Mouse (Mus musculus): ENCODE measurements at regions not wholly inside any gene's neighbourhood (a gene's known extent, or its start where the extent isn't known, plus 50 kb on each side); places are given as distances from the start of the nearest gene placed in this dataset.
A peak's percentile ranks its signal among the peaks of the same experiment; 100 is the strongest.

DNA sequence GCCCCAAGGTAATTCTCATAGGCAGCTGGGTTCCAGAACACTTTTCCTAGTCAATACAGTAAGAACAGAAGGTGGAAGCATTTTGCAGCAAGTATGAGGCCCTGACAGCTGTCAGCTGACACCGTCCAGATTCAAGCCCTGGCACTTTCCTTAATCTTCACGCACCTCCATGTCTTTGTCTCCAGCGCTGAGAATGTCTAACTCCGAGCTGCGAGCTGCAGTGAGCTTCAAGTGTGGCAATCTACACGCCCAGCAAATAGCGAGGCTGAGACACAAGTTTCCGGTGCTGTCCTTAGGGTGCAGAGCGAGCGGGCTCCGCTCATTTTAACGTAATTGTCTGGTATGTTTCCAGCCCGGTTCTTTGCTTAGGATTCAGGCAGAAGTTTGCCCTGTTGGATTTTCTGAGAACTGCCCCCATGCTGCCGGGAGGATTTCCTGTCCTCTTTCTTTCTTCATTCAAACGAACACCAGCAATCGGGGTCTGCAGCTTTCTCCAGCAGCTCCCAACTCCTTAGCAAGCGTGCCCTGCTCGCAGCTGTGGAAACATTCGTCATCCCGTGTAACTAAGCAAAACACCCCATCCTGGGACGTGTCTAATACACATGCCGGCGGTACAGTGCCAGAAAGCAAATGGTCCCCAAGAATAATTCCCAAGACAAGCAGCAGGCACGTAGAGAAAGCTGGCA lies 54.5 kb downstream of the Irx3 start:
- ATAC-seq (replicated peaks; ENCODE audit: low FRiP score): no peak
- Histone ChIP-seq H3K4me3 (replicated peaks) (no peak overlapping the region), H3K4me2 (peak overlapping the region; percentile 34; the same call in 1 of the 2 replicates), H3K36me3 (no peaks in the 10 kb centered on the region), H3K4me1 (peaks cover 19% of the 10 kb centered on the region), H3K9me3 (replicated peaks) (no peaks in the 10 kb centered on the region), H3K9ac (no peak overlapping the region), H3K27me3 (0 out of 2 replicates have a peak, but pooled peaks cover 16% of the 10 kb centered on the region), H3K27ac (0 out of 2 replicates have a peak overlapping the region, but pooled peaks have one; percentile 18)
- WGBS: 44% methylated on average over 24 of the region's 24 CpGs

- H3K4me2 ChIP-seq: no peak overlapping the region
- H3K4me1 ChIP-seq: no peaks in the 10 kb centered on the region
- H3K9ac ChIP-seq: no peak overlapping the region
- no peaks in the 10 kb centered on the region for H3K36me3 ChIP-seq
- 0 out of 2 replicates have a peak, but pooled peaks cover 2% of the 10 kb centered on the region for H3K27me3 ChIP-seq
- ATAC-seq (replicated peaks; ENCODE audit: low FRiP score): no peak
- WGBS: 75% methylated on average over 2 of the region's 2 CpGs
- no peak overlapping the region for H3K4me3 ChIP-seq (replicated peaks)
- H3K9me3 ChIP-seq (replicated peaks): no peaks in the 10 kb centered on the region
- H3K27ac ChIP-seq: no peak overlapping the region
Measured at GRCm38 (mm10) chr8:91724646-91725045, 77.2 kb downstream of the Irx3 start.
